Mouse (Mus musculus): Measurements from ENCODE around the gene Gmpr.

Gene Gmpr

DNA sequence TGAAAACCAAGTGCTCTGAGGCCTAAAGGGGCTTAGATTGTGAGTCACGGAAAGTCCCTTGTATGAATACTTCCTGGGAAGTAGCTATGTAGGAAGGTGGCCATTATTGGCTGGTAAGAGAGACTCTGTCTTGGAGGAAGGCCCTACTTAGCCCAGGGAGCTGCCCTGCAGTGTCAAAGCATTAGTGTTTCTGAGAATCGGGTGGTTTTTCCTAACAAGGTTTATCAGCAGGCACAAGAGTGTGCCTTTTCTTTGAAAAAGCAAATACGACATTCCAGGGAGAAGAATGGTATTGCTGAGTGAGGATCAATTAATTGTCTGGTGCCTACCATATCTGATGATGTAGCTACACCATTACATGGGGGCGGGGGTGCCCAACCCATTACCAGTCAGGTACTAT, 39.7 kb downstream of the Gmpr start:
- DNase-seq = no peak

DNA sequence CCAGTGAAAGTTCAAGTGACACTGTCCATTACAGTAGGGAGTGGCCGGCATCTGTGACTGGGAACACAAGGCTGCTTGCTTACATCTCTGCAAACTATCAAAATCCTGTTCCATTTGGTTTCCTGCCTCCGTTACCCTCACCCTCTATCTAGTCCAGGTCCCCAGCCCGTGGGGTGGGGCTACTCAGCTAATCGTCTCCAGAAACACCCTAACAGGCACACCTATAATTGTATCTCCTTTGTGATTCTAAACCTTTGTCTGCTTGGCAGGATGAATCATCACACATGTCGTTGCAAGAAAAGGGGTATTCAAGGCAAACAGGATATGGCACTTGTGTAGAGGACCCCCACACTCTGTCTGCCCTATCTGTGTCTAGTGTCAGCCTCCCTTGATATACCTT, 40.3 kb downstream of the Gmpr start:
- DNase-seq = no peak

DNA sequence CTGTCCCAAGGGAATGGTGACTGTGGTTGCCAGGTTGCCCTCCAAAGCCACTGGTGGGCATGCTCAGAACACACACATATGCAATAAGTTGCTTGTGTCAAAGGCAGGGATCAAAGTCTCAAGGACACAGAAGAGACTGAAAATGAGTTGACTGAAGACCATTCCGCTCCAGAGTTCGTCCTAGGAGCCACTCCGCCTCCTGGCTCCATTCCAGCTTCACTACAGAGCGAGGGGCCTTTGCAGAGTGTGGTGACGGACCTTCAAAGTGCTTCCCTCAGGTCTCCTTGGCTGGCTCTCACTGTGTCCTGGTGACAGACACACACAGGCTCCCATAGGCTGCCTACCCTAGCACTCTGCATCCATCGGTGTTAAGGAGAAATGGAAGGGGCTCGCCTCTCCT, 46.4 kb downstream of the Gmpr start:
- no peak for DNase-seq

DNA sequence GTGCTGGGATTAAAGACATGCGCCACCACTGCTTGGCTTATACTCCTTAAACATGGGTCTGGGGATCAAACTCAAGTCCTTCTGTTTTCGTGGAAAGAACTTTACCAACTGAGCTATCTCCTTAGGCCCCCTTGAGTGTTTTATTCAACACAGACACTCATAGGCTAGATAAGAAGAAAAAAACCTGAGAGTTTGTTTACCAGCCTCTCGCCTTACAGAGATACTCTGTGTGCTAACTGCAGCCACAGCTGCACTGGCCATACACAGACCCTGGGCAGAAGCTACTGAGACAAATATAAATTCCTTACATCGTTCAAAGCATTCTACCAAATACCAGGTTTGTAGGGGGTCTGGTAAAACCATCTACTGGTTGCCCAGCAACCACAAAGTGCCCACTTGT, 51.1 kb downstream of the Gmpr start:
- DNase-seq = no peak

DNA sequence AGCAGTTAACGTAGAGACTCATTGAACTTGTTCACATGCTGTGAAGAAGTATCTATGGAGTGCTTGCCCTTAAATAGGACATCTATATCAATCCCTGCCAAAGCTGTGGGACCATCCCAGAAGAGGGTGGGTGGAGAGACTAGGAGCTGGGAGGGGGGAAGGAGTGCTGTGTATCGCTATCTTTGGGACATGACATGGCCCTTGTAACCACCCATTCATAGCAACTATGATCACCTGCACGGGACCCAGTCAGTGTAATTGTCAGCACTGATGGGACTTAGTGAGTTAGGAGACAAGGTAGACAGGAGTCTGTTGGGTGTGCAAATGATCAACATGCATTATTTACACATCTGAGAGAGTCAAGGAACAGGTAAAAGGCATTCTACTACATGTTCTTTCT, 52.0 kb downstream of the Gmpr start:
- DNase-seq = no peak

DNA sequence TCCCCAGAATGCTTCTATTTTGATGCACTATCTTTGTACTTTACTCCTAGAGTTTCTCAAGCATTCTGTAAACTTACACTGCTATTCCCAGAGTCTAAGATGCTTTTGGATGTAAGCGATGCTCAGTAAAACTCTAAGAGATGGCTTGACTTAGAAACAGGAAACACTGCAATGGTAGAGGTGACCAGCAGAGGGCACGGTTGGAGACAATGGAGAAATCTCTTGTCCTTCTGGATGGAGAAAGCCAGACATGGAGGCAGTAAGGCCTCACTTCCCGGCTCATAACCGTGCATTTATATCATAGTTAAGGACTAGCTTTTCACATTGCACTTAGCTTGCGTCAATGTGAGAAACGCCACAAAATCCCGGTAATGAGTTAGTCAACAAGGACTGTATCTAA, 53.3 kb downstream of the Gmpr start:
- peak; percentile 49 for DNase-seq

DNA sequence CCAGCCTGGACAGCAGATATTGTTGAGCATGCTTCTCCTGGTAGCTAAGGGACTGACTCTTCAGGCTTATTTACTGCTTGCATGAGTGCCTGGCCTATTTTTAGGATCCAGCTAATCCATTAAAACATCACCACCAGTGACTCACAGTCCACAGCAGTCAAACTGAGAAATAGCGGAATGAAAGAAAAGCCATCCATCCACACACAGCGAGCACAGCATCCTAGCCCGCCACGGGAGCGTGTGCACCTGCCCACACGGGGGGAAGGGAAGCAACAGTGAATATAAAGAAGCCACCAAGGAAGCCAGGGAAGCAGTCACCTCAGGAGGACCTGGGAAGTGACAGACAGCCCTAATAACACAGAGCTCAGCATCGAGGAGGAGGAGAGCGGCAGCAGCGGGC, 54.8 kb downstream of the Gmpr start:
- no peak for DNase-seq

DNA sequence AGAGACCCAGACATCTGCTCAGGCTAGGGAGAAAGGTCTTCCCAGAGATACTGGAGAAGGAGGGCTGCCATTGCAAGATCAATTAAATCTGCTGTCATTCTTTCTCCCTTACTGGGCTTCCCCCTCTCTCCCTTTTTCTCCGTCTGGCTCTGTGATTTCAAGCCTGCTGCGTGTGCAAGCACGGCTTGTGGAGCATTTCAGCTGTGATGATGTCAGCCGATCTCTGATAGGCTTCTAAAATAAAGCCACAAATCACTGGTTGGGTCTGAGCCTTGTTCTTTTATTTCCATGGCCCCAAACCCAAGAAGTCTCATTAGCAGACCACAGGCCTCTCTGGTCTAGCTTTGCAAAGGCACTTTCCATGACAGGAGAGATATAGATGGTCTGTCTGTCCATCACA, 57.7 kb downstream of the Gmpr start:
- DNase-seq = no peak

DNA sequence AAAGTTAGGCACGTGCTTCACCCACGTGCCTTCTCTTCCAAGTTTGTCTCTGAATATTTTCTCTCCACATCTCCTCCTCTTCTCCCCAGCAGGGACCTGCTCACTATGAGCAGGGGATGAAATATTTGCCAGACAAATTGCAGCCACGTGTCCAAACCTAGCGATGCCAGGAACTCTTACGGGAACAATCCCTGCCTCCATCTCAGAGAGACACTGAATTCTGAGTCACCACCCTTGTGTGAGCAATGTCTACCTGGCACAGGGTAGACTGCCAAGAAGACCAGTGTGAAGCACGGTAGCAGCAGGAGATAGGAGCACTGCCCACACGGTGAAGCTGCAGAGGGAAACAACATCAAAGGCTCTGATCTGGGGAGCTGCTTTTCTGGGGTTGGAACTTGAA, 62.7 kb downstream of the Gmpr start:
- DNase-seq = no peak

DNA sequence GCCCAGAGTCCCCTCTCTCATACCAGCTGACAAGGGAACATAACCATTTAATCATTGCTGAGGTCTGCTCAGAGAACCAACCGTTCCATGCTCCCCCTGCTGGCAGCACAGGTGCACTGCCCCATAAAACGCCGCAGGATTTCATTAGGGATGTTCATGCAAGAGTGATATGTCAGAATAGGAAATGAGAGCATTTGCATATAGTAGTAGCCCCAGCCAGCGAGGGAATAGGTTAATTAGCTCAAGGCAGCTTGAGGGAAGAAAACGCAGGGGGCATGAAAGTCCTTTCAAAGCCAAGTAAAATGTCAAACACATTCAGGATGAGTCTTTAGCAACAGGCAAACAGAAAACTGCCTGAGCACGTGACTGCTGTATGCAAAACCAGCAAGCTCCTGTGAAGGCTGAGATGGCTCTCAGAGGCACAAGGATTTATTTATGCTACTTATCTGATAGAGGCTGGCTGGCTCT, 64.6 kb downstream of the Gmpr start:
- peak; percentile 79 for DNase-seq

DNA sequence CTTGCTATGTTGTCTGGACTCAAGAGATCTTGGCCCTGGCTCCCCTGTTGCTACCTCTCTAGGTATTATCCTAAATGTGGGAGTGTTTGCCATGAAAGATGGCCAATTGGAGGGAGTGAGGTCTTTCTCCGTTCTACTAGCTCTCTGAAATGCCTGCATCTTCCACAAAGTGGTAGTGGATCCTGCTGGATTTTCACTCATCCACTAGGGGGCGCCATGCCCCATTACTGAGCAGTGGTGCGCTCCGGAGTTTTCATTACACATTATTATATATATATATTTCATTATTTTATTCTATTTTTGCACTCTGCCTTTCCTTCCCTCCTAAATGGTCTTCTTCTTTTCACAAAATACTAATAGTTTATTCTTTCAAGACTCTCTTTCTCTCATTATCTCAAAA, 65.5 kb downstream of the Gmpr start:
- DNase-seq = peak; percentile 75

DNA sequence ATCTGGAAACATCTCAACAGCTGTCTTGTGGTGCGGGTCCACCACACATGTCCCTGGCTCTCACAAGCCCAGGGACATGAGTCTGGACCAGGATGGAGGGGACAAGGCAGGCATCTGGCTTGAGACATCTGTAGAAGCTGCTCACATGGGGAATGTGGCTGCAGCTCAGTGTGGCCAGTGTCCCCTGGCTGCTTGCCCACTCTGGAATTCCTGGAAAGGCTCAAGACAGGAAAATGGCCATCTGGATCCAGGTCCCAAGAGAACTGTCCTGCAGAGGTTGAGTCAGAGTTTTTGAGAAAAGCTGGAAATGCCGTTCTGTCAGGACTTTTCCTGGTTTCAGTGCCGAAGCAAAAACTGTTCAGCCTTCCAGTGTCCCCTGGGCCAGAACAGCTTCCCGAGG, 68.9 kb downstream of the Gmpr start:
- DNase-seq = no peak

DNA sequence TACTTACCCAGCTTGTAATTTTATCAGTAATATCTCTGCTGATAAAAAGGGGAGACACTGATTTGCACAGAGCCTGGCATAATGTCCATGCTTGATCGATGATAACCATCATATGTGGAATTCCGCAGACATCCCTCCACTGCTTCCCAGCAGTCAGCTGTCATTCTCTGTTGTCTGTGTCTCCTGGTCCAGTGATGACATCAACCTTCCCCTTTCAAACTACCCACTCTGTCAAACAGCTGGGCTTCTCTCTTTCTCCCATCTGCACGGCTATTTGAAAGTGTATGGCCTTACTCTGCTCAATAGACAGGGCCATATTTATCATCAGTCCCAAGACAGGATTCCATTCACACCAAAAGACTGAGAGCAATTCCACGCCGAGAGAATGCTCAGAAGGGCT, 70.1 kb downstream of the Gmpr start:
- no peak for DNase-seq

DNA sequence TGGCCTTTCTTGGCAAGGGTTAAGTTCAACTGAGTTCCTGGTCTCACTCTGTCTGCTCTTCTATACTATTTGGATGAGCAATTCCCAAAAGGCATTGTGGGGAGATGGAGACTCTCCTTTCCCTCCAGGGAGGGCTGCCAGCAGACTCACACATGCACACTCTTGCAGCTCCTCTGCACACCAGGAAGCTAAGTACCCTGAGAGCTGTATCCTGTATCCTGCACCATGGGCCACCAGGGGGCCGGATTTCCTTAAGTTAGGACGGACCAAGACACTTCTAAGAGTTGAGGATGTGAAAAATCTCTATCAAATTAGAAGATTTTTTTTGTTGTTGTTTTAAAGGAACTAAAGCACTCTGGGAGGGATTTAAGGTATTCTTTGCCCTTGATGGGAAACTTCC, 70.5 kb downstream of the Gmpr start:
- DNase-seq = peak; percentile 60

DNA sequence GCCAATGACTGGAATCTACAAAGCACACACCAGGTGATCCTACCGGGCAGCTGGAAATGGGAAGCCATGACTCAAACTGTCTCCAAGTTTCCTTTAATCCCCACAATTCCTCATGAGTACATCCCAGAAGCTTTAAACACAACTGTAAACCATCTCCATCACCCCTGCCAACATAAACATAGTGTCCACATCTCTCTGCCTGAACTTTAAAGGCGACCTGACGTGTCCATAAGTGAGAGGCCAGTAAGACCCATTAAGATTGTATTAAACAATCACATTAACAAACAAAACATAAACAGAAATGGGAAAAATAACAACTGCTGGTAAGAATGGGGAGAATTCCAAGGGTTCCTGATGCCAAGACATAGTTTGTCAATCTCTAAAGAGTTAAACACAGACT, 72.5 kb downstream of the Gmpr start:
- DNase-seq = no peak

DNA sequence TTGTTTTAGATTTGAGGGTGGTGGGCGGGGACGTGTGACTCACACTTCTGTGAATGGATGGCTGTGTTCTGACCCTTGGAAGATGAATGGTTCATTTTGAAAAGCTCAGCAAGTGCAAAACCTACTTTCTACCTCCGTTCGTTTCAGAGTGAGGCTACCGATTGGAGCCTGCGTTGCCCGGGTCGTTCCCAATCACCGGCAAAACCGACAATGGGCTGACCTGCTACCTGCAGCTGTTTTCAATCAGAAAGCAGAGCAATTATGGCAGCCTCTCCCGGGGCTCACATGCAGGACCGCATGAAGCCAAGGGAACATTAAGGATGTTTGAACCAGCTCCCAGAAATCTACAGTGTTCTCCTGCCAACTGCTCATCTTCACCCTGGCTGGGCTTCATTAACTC, 75.0 kb downstream of the Gmpr start:
- DNase-seq = peak; percentile 39

DNA sequence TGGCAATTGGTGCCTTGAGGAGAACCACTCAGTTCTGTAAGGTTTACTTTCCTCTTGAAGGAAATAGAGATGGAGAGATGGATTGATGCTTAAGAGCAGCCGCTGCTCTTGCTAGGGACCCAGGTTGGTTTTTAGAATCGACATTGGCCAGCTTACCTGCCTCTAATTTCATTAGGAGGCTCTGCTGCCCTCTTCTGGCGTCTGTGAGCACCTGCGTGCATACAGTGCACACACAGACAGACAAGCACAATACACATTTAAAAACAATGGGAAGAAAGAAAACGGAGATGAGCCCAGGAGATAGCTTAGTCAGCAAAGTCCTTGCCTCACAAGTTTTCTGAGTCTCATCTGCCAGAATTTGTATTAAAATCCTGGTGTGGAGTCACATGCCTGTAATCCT, 75.8 kb downstream of the Gmpr start:
- DNase-seq = no peak

DNA sequence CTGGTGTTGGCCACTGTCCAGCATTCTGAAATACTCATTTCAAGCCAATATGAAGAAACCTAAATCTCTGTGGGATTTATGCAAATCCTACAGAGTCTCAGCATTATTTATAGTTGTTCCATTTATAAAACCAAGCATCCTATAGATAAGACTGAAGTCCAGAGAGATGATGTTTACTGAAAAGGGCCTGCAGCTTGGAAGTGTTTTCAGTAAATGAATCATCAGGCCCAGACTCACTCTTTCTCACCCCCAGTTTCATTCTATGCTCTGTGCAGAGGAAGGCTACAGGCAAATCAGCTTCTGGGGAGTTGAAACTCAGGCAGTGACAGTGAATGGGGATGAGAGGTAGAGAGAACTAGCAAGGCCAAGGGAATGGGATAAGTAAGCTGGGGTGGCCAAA, 83.7 kb downstream of the Gmpr start:
- no peak for DNase-seq

DNA sequence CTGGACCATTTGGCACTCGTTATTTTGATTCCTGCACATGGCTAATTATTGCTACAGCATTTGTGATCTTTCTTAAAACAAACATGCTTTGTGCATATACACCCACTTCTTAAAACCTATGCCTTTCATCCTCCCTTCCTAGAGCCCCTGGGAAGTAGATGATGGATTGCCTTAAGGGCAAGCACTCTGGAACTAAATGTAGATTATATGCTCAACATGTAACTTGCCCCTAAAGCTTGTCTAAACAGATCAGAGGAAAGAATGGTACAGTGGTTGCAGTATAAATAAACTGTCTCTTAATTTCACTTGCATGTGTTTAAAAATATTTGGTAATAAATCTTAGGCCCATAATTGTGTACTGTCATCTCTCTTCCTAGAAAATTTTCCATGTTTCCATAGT, 86.7 kb downstream of the Gmpr start:
- DNase-seq = no peak

DNA sequence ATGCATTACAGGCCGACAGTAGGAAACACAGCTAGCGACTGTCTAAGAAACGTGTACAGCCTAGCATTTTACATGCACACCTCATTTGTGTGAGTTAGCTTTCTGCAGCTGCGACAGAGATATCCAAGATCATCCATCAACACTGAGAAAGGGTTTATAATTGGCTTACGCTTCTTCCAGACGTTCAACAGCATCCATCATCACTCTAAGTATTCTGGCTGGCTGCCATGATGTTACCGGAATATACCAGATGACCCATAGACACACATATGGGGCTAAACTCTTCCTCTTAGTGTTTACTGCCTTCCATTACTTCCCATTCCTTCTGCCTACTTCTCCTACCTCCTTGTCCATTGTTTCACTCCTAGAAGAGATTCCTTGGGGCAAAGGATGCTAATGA, 88.2 kb downstream of the Gmpr start:
- DNase-seq = no peak

DNA sequence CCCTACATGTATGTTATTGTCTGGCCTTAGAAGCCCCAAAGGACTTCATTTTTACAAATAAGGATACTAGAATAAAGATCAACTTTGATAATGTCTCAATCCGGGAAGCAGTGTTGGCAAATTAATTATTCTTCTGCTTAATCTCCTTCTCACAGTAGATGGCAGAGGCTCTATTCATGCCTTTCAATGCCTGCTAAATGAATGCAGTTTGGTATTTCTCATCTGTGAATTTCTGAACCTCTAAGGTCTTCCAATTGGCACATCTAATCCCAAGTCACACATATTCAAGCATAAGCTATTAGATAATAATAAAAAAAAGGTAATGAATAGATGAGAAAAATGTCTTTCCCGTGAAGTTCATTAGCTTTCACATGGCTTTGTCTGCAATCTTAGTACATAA, 92.6 kb downstream of the Gmpr start:
- DNase-seq = no peak

DNA sequence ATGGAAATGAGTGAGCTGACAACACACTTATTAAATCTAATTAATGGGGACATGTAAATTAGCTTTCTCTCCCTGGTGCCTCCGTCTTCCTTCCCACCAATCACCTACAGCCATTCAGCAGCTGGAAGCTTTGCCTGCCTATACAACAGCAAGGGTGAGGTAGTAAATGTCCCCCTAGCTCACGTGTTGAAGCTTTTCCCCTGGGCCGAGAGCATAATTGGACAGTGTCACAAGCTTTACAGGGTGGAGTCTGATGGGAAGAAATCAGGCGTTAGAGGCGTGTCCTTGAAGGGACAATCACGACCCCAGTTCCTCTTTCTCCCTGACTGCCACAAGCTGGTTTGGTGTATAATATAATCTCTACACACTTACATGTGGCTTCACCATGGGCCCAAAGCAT, 93.2 kb downstream of the Gmpr start:
- DNase-seq = no peak
